9 mouse cellular contexts compared by ENCODE assay signal in the genomic region with DNA sequence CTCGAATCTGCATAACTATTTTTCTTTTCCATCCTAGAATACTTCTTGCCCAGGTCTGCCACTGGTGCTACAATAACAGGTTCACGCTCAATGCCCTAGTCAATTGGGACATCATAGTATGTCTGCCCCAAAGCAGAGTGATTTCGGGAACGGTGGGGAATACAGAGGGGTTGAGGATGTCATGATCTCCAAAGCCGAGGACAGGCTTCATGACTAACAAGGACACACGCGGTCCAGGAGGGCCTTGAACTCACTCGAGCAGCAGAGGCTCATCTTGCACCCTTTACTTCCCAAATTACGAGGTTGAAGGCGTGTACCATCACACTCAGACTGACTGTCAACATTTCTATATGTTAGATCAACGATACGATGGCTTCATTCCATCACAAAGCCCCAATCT. TPM values are rescaled to one million over a fixed set of nuclear protein-coding genes. Genes with fewer than 3 reads are reported as not detected.
DNase-seq lines count a peak whose midpoint lies in the region; ATAC-seq and TF ChIP-seq lines count a peak whose summit lies in the region.
"Had no signal": no experiment of that assay in that cellular context is flagged by ENCODE, and none has a peak within 500 bp of the region (broad histone marks: within the 10 kb centered on the region; RNA-seq: fewer than 3 reads in every experiment).

No protein-coding gene starts in this region.

- no peaks in the 10 kb centered on the region for H3K9me3 ChIP-seq in heart, postnatal 0 days (replicated peaks; ENCODE audit: control insufficient read depth, low read length)
- no peaks in the 10 kb centered on the region for H3K9me3 ChIP-seq in midbrain, embryonic 12.5 days

- H3K4me1 ChIP-seq in heart, postnatal 0 days (ENCODE audit: control insufficient read depth, insufficient read depth), result no peaks in the 10 kb centered on the region
- H3K4me1 ChIP-seq in brown adipose tissue, adult 24 weeks (ENCODE audit: control insufficient read depth, insufficient read depth, insufficient read length, low read length), result no peaks in the 10 kb centered on the region
- H3K4me1 ChIP-seq in embryonic fibroblast, embryonic 13.5 days (ENCODE audit: control insufficient read depth, insufficient read depth, low read length), result peaks cover 13% of the 10 kb centered on the region
- peaks cover 10% of the 10 kb centered on the region for H3K4me1 ChIP-seq in midbrain, embryonic 12.5 days

- H3K27me3 ChIP-seq in heart, postnatal 0 days (ENCODE audit: control insufficient read depth, insufficient read depth, low read length), result no peaks in the 10 kb centered on the region
- peaks cover 5% of the 10 kb centered on the region; the same call in 1 of the 2 replicates for H3K27me3 ChIP-seq in midbrain, embryonic 12.5 days

- peak overlapping the region; percentile 59 for H3K4me2 ChIP-seq in heart, postnatal 0 days (ENCODE audit: low read depth, low read length)
- H3K4me2 ChIP-seq in midbrain, embryonic 12.5 days (replicated peaks), result no peak overlapping the region

- no peak overlapping the region for H3K4me3 ChIP-seq in heart, postnatal 0 days (ENCODE audit: low read depth, low read length)
- H3K4me3 ChIP-seq in brown adipose tissue, adult 24 weeks (ENCODE audit: insufficient read depth, low read depth, low read length), result no peak overlapping the region; the same call in 1 of the 2 replicates
- H3K4me3 ChIP-seq in embryonic fibroblast, embryonic 13.5 days (ENCODE audit: insufficient read depth, low read length), result no peak overlapping the region
- H3K4me3 ChIP-seq in midbrain, embryonic 12.5 days, result no peak overlapping the region

- H3K9ac ChIP-seq in heart, postnatal 0 days (replicated peaks; ENCODE audit: low read depth, low read length), result no peak overlapping the region
- no peak overlapping the region for H3K9ac ChIP-seq in midbrain, embryonic 12.5 days (replicated peaks)

- peaks cover 14% of the 10 kb centered on the region for H3K36me3 ChIP-seq in heart, postnatal 0 days (replicated peaks; ENCODE audit: control insufficient read depth, insufficient read depth, low read length)
- peaks cover 19% of the 10 kb centered on the region for H3K36me3 ChIP-seq in midbrain, embryonic 12.5 days

- no peak for ATAC-seq in heart, postnatal 0 days (ENCODE audit: insufficient read depth, low read depth)
- 0 out of 2 replicates have a peak, but pooled peaks have one; percentile 30 for ATAC-seq in midbrain, embryonic 12.5 days (ENCODE audit: low FRiP score, low read depth)

- no peak for DNase-seq in heart, postnatal 0 days (ENCODE audit: low spot score)
- no peak for DNase-seq in heart, postnatal 4 days
- DNase-seq in frontal cortex, postnatal 10 days (ENCODE audit: low spot score in 2 of 2), result no peak
- no peak for DNase-seq in gastrocnemius, postnatal 36 days

- TF ChIP-seq POLR2A in embryonic fibroblast, embryonic 13.5 days (IDR thresholded peaks at IDR 0.05; ENCODE audit: low read depth, low read length), result no peak

- intact Hi-C loops in gastrocnemius, postnatal 36 days (cut with DNase I), result loop anchor here (1.0 to 5.0 kb wide), 3 partner anchors 35 to 86 kb away; no protein-coding TSS in a partner anchor

- TF ChIP-seq EP300 in heart, postnatal 0 days (IDR thresholded peaks at IDR 0.05; ENCODE audit: low read depth), result no peak

- 44% methylated on average over 12 of the region's 12 CpGs for WGBS in heart, postnatal 0 days
- 56% methylated on average over 12 of the region's 12 CpGs for WGBS in midbrain, embryonic 12.5 days

- no peak for TF ChIP-seq CTCF in heart, postnatal 0 days (IDR thresholded peaks at IDR 0.05; ENCODE audit: low read depth)
- TF ChIP-seq CTCF in embryonic fibroblast, embryonic 13.5 days (IDR thresholded peaks at IDR 0.05; ENCODE audit: borderline replicate concordance, insufficient read depth, low read length), result no peak

- H3K27ac ChIP-seq in heart, postnatal 0 days (ENCODE audit: low read depth), result no peak overlapping the region
- peak overlapping the region; percentile 96 for H3K27ac ChIP-seq in brown adipose tissue, adult 24 weeks (replicated peaks; ENCODE audit: low read depth, low read length)
- H3K27ac ChIP-seq in embryonic fibroblast, embryonic 13.5 days (ENCODE audit: insufficient read depth, low read length), result 0 out of 2 replicates have a peak overlapping the region, but pooled peaks have one; percentile 21
- H3K27ac ChIP-seq in midbrain, embryonic 12.5 days (replicated peaks), result no peak overlapping the region
- H3K27ac ChIP-seq: macrophage had no signal

RNA-seq across cellular contexts. Expression of a gene that starts 24.1 kb away (rescaled TPM):
- 84.1 and 121 TPM in 2 replicates for total RNA-seq in heart, postnatal 0 days (2014; rRNA removed; ENCODE audit: low replicate concordance)
- polyA plus RNA-seq in heart, postnatal 0 days (2015; fragmentation: Nextera tagmentation; extraction: Ambion mirVana), result 86.1 and 96.7 TPM in 2 replicates
- total RNA-seq in heart, postnatal 4 days (2021), result 100 to 1,000 TPM; 226 TPM
- polyA plus RNA-seq in brown adipose tissue, adult 24 weeks (2012; ENCODE audit: insufficient read depth, insufficient read length, missing spikeins), result 65.6 and 120 TPM in 2 replicates
- polyA plus RNA-seq in embryonic fibroblast, embryonic 13.5 days (2011; ENCODE audit: insufficient read length, low read depth, missing spikeins), result 311 and 382 TPM in 2 replicates
- polyA plus RNA-seq in midbrain, embryonic 12.5 days (2016; fragmentation: Nextera tagmentation; extraction: Ambion mirVana), result 265 and 274 TPM in 2 replicates
- total RNA-seq in gastrocnemius, postnatal 36 days (2021), result 100 to 1,000 TPM in 1 of 2 experiments, 10 to 100 TPM in 1; 87.9 to 106 TPM

RNA-seq across cellular contexts. Expression of a gene that starts 29.5 kb away (rescaled TPM):
- 75.0 and 90.1 TPM in 2 replicates for total RNA-seq in heart, postnatal 0 days (2014; rRNA removed; ENCODE audit: low replicate concordance)
- 35.2 and 37.5 TPM in 2 replicates for polyA plus RNA-seq in heart, postnatal 0 days (2015; fragmentation: Nextera tagmentation; extraction: Ambion mirVana)
- total RNA-seq in heart, postnatal 4 days (2021), result 100 to 1,000 TPM; 182 to 197 TPM
- 27.0 and 28.4 TPM in 2 replicates for polyA plus RNA-seq in brown adipose tissue, adult 24 weeks (2012; ENCODE audit: insufficient read depth, insufficient read length, missing spikeins)
- polyA plus RNA-seq in embryonic fibroblast, embryonic 13.5 days (2011; ENCODE audit: insufficient read length, low read depth, missing spikeins), result 83.0 and 98.9 TPM in 2 replicates
- 135 and 142 TPM in 2 replicates for polyA plus RNA-seq in midbrain, embryonic 12.5 days (2016; fragmentation: Nextera tagmentation; extraction: Ambion mirVana)
- 100 to 1,000 TPM; 165 to 207 TPM for total RNA-seq in gastrocnemius, postnatal 36 days (2021)

RNA-seq across cellular contexts. Expression of a gene that starts 35.5 kb away (rescaled TPM):
- 46.4 and 63.1 TPM in 2 replicates for total RNA-seq in heart, postnatal 0 days (2014; rRNA removed; ENCODE audit: low replicate concordance)
- polyA plus RNA-seq in heart, postnatal 0 days (2015; fragmentation: Nextera tagmentation; extraction: Ambion mirVana), result 80.3 and 86.7 TPM in 2 replicates
- 10 to 100 TPM; 50.7 to 54.3 TPM for total RNA-seq in heart, postnatal 4 days (2021)
- 73.3 and 97.6 TPM in 2 replicates for polyA plus RNA-seq in brown adipose tissue, adult 24 weeks (2012; ENCODE audit: insufficient read depth, insufficient read length, missing spikeins)
- 96.6 and 102 TPM in 2 replicates for polyA plus RNA-seq in embryonic fibroblast, embryonic 13.5 days (2011; ENCODE audit: insufficient read length, low read depth, missing spikeins)
- 103 and 108 TPM in 2 replicates for polyA plus RNA-seq in midbrain, embryonic 12.5 days (2016; fragmentation: Nextera tagmentation; extraction: Ambion mirVana)
- total RNA-seq in gastrocnemius, postnatal 36 days (2021), result 10 to 100 TPM; 15.9 to 17.9 TPM

RNA-seq across cellular contexts. Expression of a gene that starts 60.0 kb away (rescaled TPM):
- total RNA-seq in heart, postnatal 0 days (2014; rRNA removed; ENCODE audit: low replicate concordance), result 3.8 and 4.3 TPM in 2 replicates
- 0.71 and 1.1 TPM in 2 replicates for polyA plus RNA-seq in heart, postnatal 0 days (2015; fragmentation: Nextera tagmentation; extraction: Ambion mirVana)
- total RNA-seq in heart, postnatal 4 days (2021), result 1 to 10 TPM; 2.3 to 3.1 TPM
- polyA plus RNA-seq in brown adipose tissue, adult 24 weeks (2012; ENCODE audit: insufficient read depth, insufficient read length, missing spikeins), result not detected in 2 replicates
- 7.7 and 40.4 TPM in 2 replicates for polyA plus RNA-seq in embryonic fibroblast, embryonic 13.5 days (2011; ENCODE audit: insufficient read length, low read depth, missing spikeins)
- polyA plus RNA-seq in midbrain, embryonic 12.5 days (2016; fragmentation: Nextera tagmentation; extraction: Ambion mirVana), result 21.7 and 41.3 TPM in 2 replicates
- total RNA-seq in gastrocnemius, postnatal 36 days (2021), result 1 to 10 TPM; 1.6 to 2.2 TPM
- total RNA-seq: hematopoietic stem cell, adult 5-6 weeks had no signal
- polyA plus RNA-seq: macrophage had no signal

Comparison
In these comparisons a context has a peak if more than half of its experiments do, and no peak if none do; other contexts are left out.
1. H3K27ac ChIP-seq: peak in brown adipose tissue, adult 24 weeks (single experiment) and embryonic fibroblast, embryonic 13.5 days (single experiment); none in heart, postnatal 0 days (single experiment) and midbrain, embryonic 12.5 days (single experiment).